Comparison of ENCODE assay signal across 8 mouse cellular contexts in genomic region chr8:126838228-126838627, GRCm38 (mm10).
DNase-seq lines count a peak whose midpoint lies in the region; ATAC-seq and TF ChIP-seq lines count a peak whose summit lies in the region.

No protein-coding gene starts in this region.

- H3K9me3 ChIP-seq in forebrain, embryonic 12.5 days, result no peaks in the 10 kb centered on the region
- H3K9me3 ChIP-seq in forebrain, embryonic 16.5 days (ENCODE audit: control insufficient read depth, low read length), result no peaks in the 10 kb centered on the region
- no peaks in the 10 kb centered on the region for H3K9me3 ChIP-seq in neural tube, embryonic 11.5 days (ENCODE audit: control insufficient read depth, low read length)
- no peaks in the 10 kb centered on the region for H3K9me3 ChIP-seq in liver, embryonic 15.5 days (replicated peaks)
- H3K9me3 ChIP-seq in stomach, postnatal 0 days (ENCODE audit: control insufficient read depth, low read length), result no peaks in the 10 kb centered on the region

- no peak overlapping the region for H3K4me2 ChIP-seq in forebrain, embryonic 12.5 days
- no peak overlapping the region for H3K4me2 ChIP-seq in forebrain, embryonic 16.5 days (ENCODE audit: low read length)
- H3K4me2 ChIP-seq in neural tube, embryonic 11.5 days (ENCODE audit: low read depth), result no peak overlapping the region
- H3K4me2 ChIP-seq in liver, embryonic 15.5 days, result no peak overlapping the region
- no peak overlapping the region for H3K4me2 ChIP-seq in stomach, postnatal 0 days (replicated peaks; ENCODE audit: low read depth)

- H3K27ac ChIP-seq in forebrain, embryonic 12.5 days, result peak overlapping the region; percentile 69
- no peak overlapping the region for H3K27ac ChIP-seq in forebrain, embryonic 16.5 days (ENCODE audit: low read length)
- H3K27ac ChIP-seq in neural tube, embryonic 11.5 days (ENCODE audit: low read depth, low read length), result peak overlapping the region; percentile 95
- H3K27ac ChIP-seq in liver, embryonic 15.5 days (replicated peaks), result 0 out of 2 replicates have a peak overlapping the region, but pooled peaks have one; percentile 46
- peak overlapping the region; percentile 88 for H3K27ac ChIP-seq in stomach, postnatal 0 days (replicated peaks)

- peaks cover 42% of the 10 kb centered on the region for H3K4me1 ChIP-seq in forebrain, embryonic 12.5 days
- H3K4me1 ChIP-seq in forebrain, embryonic 16.5 days (replicated peaks; ENCODE audit: control insufficient read depth, insufficient read depth, low read length), result peaks cover 26% of the 10 kb centered on the region
- H3K4me1 ChIP-seq in neural tube, embryonic 11.5 days (ENCODE audit: control insufficient read depth, insufficient read depth, low read length), result peaks cover 46% of the 10 kb centered on the region
- H3K4me1 ChIP-seq in liver, embryonic 15.5 days (replicated peaks), result peaks cover 53% of the 10 kb centered on the region
- H3K4me1 ChIP-seq in stomach, postnatal 0 days (replicated peaks; ENCODE audit: control insufficient read depth, insufficient read depth), result peaks cover 11% of the 10 kb centered on the region

- 90% methylated on average over 7 of the region's 7 CpGs for WGBS in forebrain, embryonic 12.5 days
- 74% methylated on average over 7 of the region's 7 CpGs for WGBS in forebrain, embryonic 16.5 days
- WGBS in neural tube, embryonic 11.5 days, result 81% methylated on average over 7 of the region's 7 CpGs
- WGBS in liver, embryonic 15.5 days (ENCODE audit: insufficient replicate concordance), result 76% methylated on average over 7 of the region's 7 CpGs
- 59% methylated on average over 7 of the region's 7 CpGs for WGBS in stomach, postnatal 0 days

- no peak overlapping the region for H3K4me3 ChIP-seq in forebrain, embryonic 12.5 days (replicated peaks)
- H3K4me3 ChIP-seq in forebrain, embryonic 16.5 days (replicated peaks; ENCODE audit: low read length), result no peak overlapping the region
- no peak overlapping the region for H3K4me3 ChIP-seq in neural tube, embryonic 11.5 days (ENCODE audit: low read depth, low read length)
- no peak overlapping the region for H3K4me3 ChIP-seq in liver, embryonic 15.5 days (replicated peaks)
- no peak overlapping the region for H3K4me3 ChIP-seq in stomach, postnatal 0 days (ENCODE audit: low read depth, low read length)

- no peak for TF ChIP-seq EP300 in stomach, postnatal 0 days (optimal IDR thresholded peaks at IDR 0.05)

- TF ChIP-seq CTCF in stomach, postnatal 0 days (IDR thresholded peaks at IDR 0.05; ENCODE audit: low read depth), result no peak

- H3K36me3 ChIP-seq in forebrain, embryonic 12.5 days (replicated peaks), result no peaks in the 10 kb centered on the region
- no peaks in the 10 kb centered on the region for H3K36me3 ChIP-seq in forebrain, embryonic 16.5 days (ENCODE audit: control insufficient read depth, insufficient read depth)
- no peaks in the 10 kb centered on the region for H3K36me3 ChIP-seq in neural tube, embryonic 11.5 days (ENCODE audit: control insufficient read depth, insufficient read depth, low read length)
- H3K36me3 ChIP-seq in liver, embryonic 15.5 days (replicated peaks), result no peaks in the 10 kb centered on the region
- no peaks in the 10 kb centered on the region for H3K36me3 ChIP-seq in stomach, postnatal 0 days (ENCODE audit: control insufficient read depth, insufficient read depth, low read length)

- no peak overlapping the region for H3K9ac ChIP-seq in forebrain, embryonic 12.5 days
- no peak overlapping the region for H3K9ac ChIP-seq in forebrain, embryonic 16.5 days (replicated peaks; ENCODE audit: low read depth, low read length)
- no peak overlapping the region for H3K9ac ChIP-seq in neural tube, embryonic 11.5 days (ENCODE audit: low read length)
- H3K9ac ChIP-seq in liver, embryonic 15.5 days, result no peak overlapping the region
- H3K9ac ChIP-seq in stomach, postnatal 0 days (ENCODE audit: low read length), result no peak overlapping the region

- DNase-seq in neural tube, embryonic 11.5 days (ENCODE audit: low spot score), result no peak
- no peak for DNase-seq in neural tube, embryonic 10.5 days (ENCODE audit: extremely low spot score, low spot score)
- DNase-seq in stomach, postnatal 0 days (ENCODE audit: low spot score), result no peak
- DNase-seq in cerebellum, postnatal 14 days, result no peak
- DNase-seq in embryo, embryonic 10.5 days (ENCODE audit: low spot score), result no peak

- no peaks in the 10 kb centered on the region for H3K27me3 ChIP-seq in forebrain, embryonic 12.5 days
- no peaks in the 10 kb centered on the region for H3K27me3 ChIP-seq in forebrain, embryonic 16.5 days (replicated peaks; ENCODE audit: control insufficient read depth, insufficient read depth, low read length)
- no peaks in the 10 kb centered on the region for H3K27me3 ChIP-seq in neural tube, embryonic 11.5 days (ENCODE audit: control insufficient read depth, insufficient read depth, low read length)
- no peaks in the 10 kb centered on the region for H3K27me3 ChIP-seq in liver, embryonic 15.5 days
- H3K27me3 ChIP-seq in stomach, postnatal 0 days (ENCODE audit: control insufficient read depth, insufficient read depth, low read length), result no peaks in the 10 kb centered on the region

- no peak for ATAC-seq in forebrain, embryonic 12.5 days (ENCODE audit: low FRiP score)
- ATAC-seq in forebrain, embryonic 16.5 days, result no peak
- ATAC-seq in neural tube, embryonic 11.5 days (ENCODE audit: insufficient read depth, low FRiP score, low TSS enrichment), result no peak
- no peak for ATAC-seq in liver, embryonic 15.5 days (ENCODE audit: insufficient read depth)
- no peak for ATAC-seq in stomach, postnatal 0 days (ENCODE audit: low FRiP score, low TSS enrichment)
